Mouse (Mus musculus) testis, adult 2 months (tissue): ENCODE data around the gene Nat10.

Experiments used
- CTCF ChIP-seq: fragments of 200-500 bp; IDR thresholded peaks from 2 replicates; pipeline ENCODE4 v1.5.1; 2012; ENCODE audit warnings: low read depth, mild to moderate bottlenecking, inconsistent platforms, low read length, moderate library complexity; ENCODE audit not compliant: control insufficient read depth, insufficient read depth, insufficient replicate concordance
- POLR2A ChIP-seq: fragments of 200-500 bp; IDR thresholded peaks from 2 replicates; pipeline ENCODE4 v1.6.1; 2012; ENCODE audit warnings: low read depth, mild to moderate bottlenecking, inconsistent platforms, low read length, moderate library complexity; ENCODE audit not compliant: control insufficient read depth

- no peak for TF ChIP-seq POLR2A
- TF ChIP-seq CTCF: no peak
Observed at GRCm38 (mm10) chr2:103755458-103756085, 5.5 kb downstream of the Nat10 start.
